Mouse (Mus musculus) embryo, embryonic 9.5 days (tissue): ENCODE data around the gene Phtf1.

Experiments used
- DNase-seq: peaks from one replicate; pipeline ENCODE4 v3.0.0-alpha.2; 2017; ENCODE audit errors: extremely low spot score

Gene Phtf1

GRCm38 (mm10) chr3:104020101-104020500 lies 52.2 kb downstream of the Phtf1 start:
- no peak for DNase-seq

DNA sequence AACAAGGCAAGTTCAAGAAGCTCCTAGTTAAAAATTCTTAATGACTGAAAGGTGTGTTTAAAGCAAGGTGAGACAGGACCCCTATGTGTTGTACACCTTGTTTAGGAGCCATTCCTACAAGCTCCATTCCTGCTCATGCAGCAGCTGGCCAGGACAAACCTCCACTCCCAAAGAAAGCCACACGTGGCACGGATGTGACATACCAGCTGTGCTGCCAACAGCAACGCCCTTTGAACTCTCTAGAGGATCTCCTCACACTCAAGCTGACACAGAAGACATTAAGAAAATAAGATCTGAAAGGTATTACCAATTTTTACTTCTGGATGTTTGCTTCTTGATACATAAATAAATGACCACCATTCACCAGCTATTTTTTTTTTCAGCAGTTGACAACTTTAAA lies 59.0 kb downstream of the Phtf1 start:
- DNase-seq: no peak

DNA sequence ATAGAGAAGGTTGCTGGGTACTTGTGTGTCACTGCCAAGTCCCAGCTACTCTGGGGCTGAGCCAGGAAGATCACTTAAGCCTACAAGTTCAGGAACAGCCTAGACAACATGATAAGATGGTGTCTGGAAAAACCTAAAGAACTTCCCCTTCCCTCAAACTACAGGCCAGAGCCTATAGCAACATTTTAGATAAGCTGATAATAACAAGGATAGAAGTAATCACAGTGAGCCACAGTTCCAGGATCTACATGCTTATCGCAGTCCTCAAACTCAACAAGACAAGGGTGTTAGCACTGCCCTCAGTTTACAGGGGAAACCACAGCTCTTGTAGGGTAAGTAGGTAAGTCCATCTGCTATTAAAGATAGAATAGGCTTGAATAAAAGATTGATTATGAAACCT lies 64.2 kb downstream of the Phtf1 start:
- DNase-seq: no peak

GRCm38 (mm10) chr3:104032747-104033146 lies 64.8 kb downstream of the Phtf1 start:
- DNase-seq: no peak

DNA sequence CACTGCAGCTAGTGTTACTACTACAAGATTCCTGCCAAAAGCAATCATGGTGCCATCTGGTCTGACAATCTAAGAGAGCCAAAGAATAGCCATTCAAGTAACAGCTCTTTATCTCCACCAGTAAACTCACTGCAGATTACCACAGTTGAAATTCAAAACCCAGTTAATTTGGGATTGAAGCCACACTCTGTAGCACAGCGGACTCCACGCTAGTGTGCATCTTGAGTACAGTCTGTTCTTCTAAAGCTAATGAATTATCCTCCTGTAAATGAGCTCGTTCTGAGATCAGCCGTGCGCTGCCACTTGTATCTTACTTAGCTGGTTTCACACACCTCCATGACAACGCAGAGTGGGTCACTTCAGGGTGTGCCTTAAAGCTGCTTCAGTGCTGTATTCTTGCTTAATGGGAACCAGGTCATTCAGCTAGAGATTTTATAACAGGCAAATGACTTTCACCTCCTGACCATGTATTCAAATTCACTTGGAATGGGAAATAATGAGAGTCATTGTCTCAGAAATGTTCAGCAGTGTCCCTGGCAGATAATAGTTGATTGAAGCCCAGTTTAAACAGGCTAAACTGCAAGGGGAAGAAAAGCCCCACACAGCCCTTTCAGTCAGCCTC lies 91.2 kb downstream of the Phtf1 start:
- peak; percentile 10 for DNase-seq

GRCm38 (mm10) chr3:104069395-104069794 lies 101.5 kb downstream of the Phtf1 start:
- no peak for DNase-seq
